Mouse (Mus musculus) forebrain, embryonic 15.5 days (tissue): ENCODE results near the gene Cry2. TPM values are rescaled to one million over a fixed set of nuclear protein-coding genes. Genes with fewer than 3 reads are reported as not detected.

Experiments
- ATAC-seq: fragments of 200-750 bp; cut with Nextera tagmentation; replicated peaks from 2 replicates; pipeline ENCODE4 v1.8.0; 2017; ENCODE audit warnings: mild to moderate bottlenecking, moderate TSS enrichment, moderate library complexity
- H3K27ac ChIP-seq: fragments of 300-500 bp; sonication (generic); replicated peaks from 2 replicates; pipeline ENCODE4 v1.5.1; 2015; ENCODE audit warnings: mild to moderate bottlenecking, inconsistent platforms
- H3K27me3 ChIP-seq: fragments of 300-500 bp; sonication (generic); 2 replicates; pipeline ENCODE4 v1.6.1; 2015; ENCODE audit warnings: inconsistent platforms
- H3K36me3 ChIP-seq: fragments of 300-500 bp; sonication (generic); 2 replicates; pipeline ENCODE4 v1.6.1; 2015; ENCODE audit warnings: mild to moderate bottlenecking, inconsistent platforms
- H3K4me1 ChIP-seq: fragments of 300-500 bp; sonication (generic); 2 replicates; pipeline ENCODE4 v1.6.1; 2015; ENCODE audit warnings: inconsistent platforms
- H3K4me2 ChIP-seq: fragments of 300-500 bp; sonication (generic); replicated peaks from 2 replicates; pipeline ENCODE4 v1.6.1; 2015; ENCODE audit warnings: mild to moderate bottlenecking, inconsistent platforms
- H3K4me3 ChIP-seq: fragments of 300-500 bp; sonication (generic); 2 replicates; pipeline ENCODE4 v1.5.1; 2015; ENCODE audit warnings: mild to moderate bottlenecking, inconsistent platforms
- H3K9ac ChIP-seq: fragments of 300-500 bp; sonication (generic); replicated peaks from 2 replicates; pipeline ENCODE4 v1.6.1; 2015; ENCODE audit warnings: mild to moderate bottlenecking, inconsistent platforms
- H3K9me3 ChIP-seq: fragments of 300-500 bp; sonication (generic); 2 replicates; pipeline ENCODE4 v1.6.1; 2016; ENCODE audit warnings: inconsistent platforms
- WGBS: fragments of 180-500 bp; shearing (Covaris S2); methylation state at CpG from one replicate; pipeline ENCODE4 v1.1.7; 2015; ENCODE audit warnings: mixed read lengths; 5-methylcytosine and 5-hydroxymethylcytosine counted together
- microRNA-seq: library from miRNA; unstranded; fragments of <30 nt; microRNA quantifications from one replicate; pipeline ENCODE4, GENCODE M21; 2016
- polyA plus RNA-seq: library from polyadenylated mRNA; unstranded; fragments of >200 nt; fragmentation: Nextera tagmentation; extraction: Ambion mirVana; gene quantifications from 2 replicates; pipeline ENCODE4 v1.2.1, GENCODE M21; 2015

Cry2 gene
- polyA plus RNA-seq, 1 experiment from 2014 or later = 37.0 TPM

- WGBS = 83% methylated on average over 2 of the region's 2 CpGs
- ATAC-seq = no peak
- peaks cover 57% of the 10 kb centered on the region for H3K36me3 ChIP-seq
These were observed 74.5 kb downstream of the Cry2 start for GRCm38 (mm10) chr2:92359301-92359700.

GRCm38 (mm10) chr2:92354224-92354623 is 79.6 kb downstream of the Cry2 start:
- Histone ChIP-seq H3K9ac (no peak overlapping the region), H3K27me3 (no peaks in the 10 kb centered on the region), H3K27ac (no peak overlapping the region), H3K4me2 (no peak overlapping the region), H3K4me1 (no peaks in the 10 kb centered on the region), H3K9me3 (no peaks in the 10 kb centered on the region), H3K36me3 (peaks cover 56% of the 10 kb centered on the region), H3K4me3 (no peak overlapping the region)
- ATAC-seq = no peak
- 84% methylated on average over 6 of the region's 6 CpGs for WGBS

More at GRCm38 (mm10) chr2:92359301-92359700, 74.5 kb downstream of the Cry2 start:
- Histone ChIP-seq H3K27ac (no peak overlapping the region), H3K4me3 (no peak overlapping the region), H3K4me2 (no peak overlapping the region), H3K9me3 (no peaks in the 10 kb centered on the region), H3K27me3 (no peaks in the 10 kb centered on the region), H3K4me1 (0 out of 2 replicates have a peak, but pooled peaks cover 4% of the 10 kb centered on the region), H3K9ac (no peak overlapping the region)

Small RNAs within 50 kb of the gene (microRNA-seq; reads per million reads assigned to microRNA genes)
- gene Mir7000 = 0.66 reads per million

Other genes starting within 250 kb of the Cry2 start
- 36.8 and 41.2 TPM in 2 replicates for gene Pex16, start 59.4 kb downstream of the Cry2 start, polyA plus RNA-seq
- gene Large2, start 59.2 kb downstream of the Cry2 start, polyA plus RNA-seq = 1.5 and 2.6 TPM in 2 replicates
- gene 1700029I15Rik, start 51.5 kb downstream of the Cry2 start, polyA plus RNA-seq = 6.8 and 10.6 TPM in 2 replicates
- 119 and 120 TPM in 2 replicates for gene Mapk8ip1, start 32.8 kb downstream of the Cry2 start, polyA plus RNA-seq
- gene Slc35c1, start 26.5 kb upstream of the Cry2 start, polyA plus RNA-seq = 9.7 and 10.9 TPM in 2 replicates
- gene Chst1, start 165.7 kb upstream of the Cry2 start, polyA plus RNA-seq = 25.4 and 27.1 TPM in 2 replicates